Mouse (Mus musculus) forebrain, embryonic 10.5 days (tissue): Measurements from ENCODE around the gene Ccdc153. TPM values are rescaled to one million over a fixed set of nuclear protein-coding genes. Genes with fewer than 3 reads are reported as not detected.

Experiments
- DNase-seq: peaks from one replicate; pipeline ENCODE4 v3.0.0-alpha.2; 2017; ENCODE audit warnings: low spot score; ENCODE audit errors: extremely low spot score
- H3K27ac ChIP-seq: fragments of 300-500 bp; sonication (generic); 2 replicates; pipeline ENCODE4 v1.5.1; 2016; ENCODE audit warnings: mild to moderate bottlenecking
- H3K27me3 ChIP-seq: fragments of 300-500 bp; sonication (generic); 2 replicates; pipeline ENCODE4 v1.6.1; 2016; ENCODE audit warnings: mild to moderate bottlenecking; ENCODE audit not compliant: poor library complexity, severe bottlenecking
- H3K36me3 ChIP-seq: fragments of 300-500 bp; sonication (generic); replicated peaks from 2 replicates; pipeline ENCODE4 v1.6.1; 2016; ENCODE audit warnings: mild to moderate bottlenecking, moderate library complexity
- H3K4me1 ChIP-seq: fragments of 300-500 bp; sonication (generic); 2 replicates; pipeline ENCODE4 v1.6.1; 2016
- H3K4me3 ChIP-seq: fragments of 300-500 bp; sonication (generic); 2 replicates; pipeline ENCODE4 v1.5.1; 2016; ENCODE audit warnings: mild to moderate bottlenecking, moderate library complexity
- H3K9me3 ChIP-seq: fragments of 300-500 bp; sonication (generic); 2 replicates; pipeline ENCODE4 v1.6.1; 2016; ENCODE audit warnings: mild to moderate bottlenecking, moderate library complexity
- WGBS: fragments of 180-500 bp; shearing (Covaris S2); methylation state at CpG from one replicate; pipeline ENCODE4 v1.1.7; 2016; 5-methylcytosine and 5-hydroxymethylcytosine counted together
- polyA plus RNA-seq: library from polyadenylated mRNA; unstranded; fragments of >200 nt; fragmentation: Nextera tagmentation; extraction: Ambion mirVana; gene quantifications from 2 replicates; pipeline ENCODE4 v1.2.1, GENCODE M21; 2016

Gene Ccdc153
- polyA plus RNA-seq: not detected in 2 replicates

- H3K36me3 ChIP-seq: no peaks in the 10 kb centered on the region
- H3K4me3 ChIP-seq: no peak within 1 kb of the TSS
- no peaks in the 10 kb centered on the region for H3K9me3 ChIP-seq
- H3K27ac ChIP-seq: no peak within 1 kb of the TSS
- no peak for DNase-seq
- H3K4me1 ChIP-seq: peaks cover 10% of the 10 kb centered on the region
- WGBS: 64% methylated on average over 2 of the region's 2 CpGs
- no peaks in the 10 kb centered on the region for H3K27me3 ChIP-seq
Measured at GRCm38 (mm10) chr9:44240399-44240798, at the start of gene Ccdc153. Gene Ccdc153, plus strand, starts transcription at chr9:44240676.

GRCm38 (mm10) chr9:44191166-44191565, 49.3 kb upstream of the Ccdc153 start:
- Histone ChIP-seq H3K4me1 (no peaks in the 10 kb centered on the region), H3K36me3 (peaks cover 15% of the 10 kb centered on the region), H3K4me3 (no peak overlapping the region), H3K27ac (no peak overlapping the region), H3K27me3 (no peaks in the 10 kb centered on the region), H3K9me3 (no peaks in the 10 kb centered on the region)
- 84% methylated on average over 3 of the region's 3 CpGs for WGBS
- no peak for DNase-seq

GRCm38 (mm10) chr9:44192312-44192711, 48.2 kb upstream of the Ccdc153 start:
- no peak overlapping the region for H3K4me3 ChIP-seq
- no peaks in the 10 kb centered on the region for H3K4me1 ChIP-seq
- no peaks in the 10 kb centered on the region for H3K27me3 ChIP-seq
- H3K27ac ChIP-seq: no peak overlapping the region
- DNase-seq: no peak
- 91% methylated on average over 3 of the region's 3 CpGs for WGBS
- H3K9me3 ChIP-seq: no peaks in the 10 kb centered on the region
- H3K36me3 ChIP-seq: peaks cover 23% of the 10 kb centered on the region

- no peak for DNase-seq
- Histone ChIP-seq H3K4me3 (no peak overlapping the region), H3K4me1 (no peaks in the 10 kb centered on the region), H3K36me3 (peaks cover 28% of the 10 kb centered on the region), H3K27ac (no peak overlapping the region), H3K27me3 (no peaks in the 10 kb centered on the region), H3K9me3 (no peaks in the 10 kb centered on the region)
- 95% methylated on average over 5 of the region's 5 CpGs for WGBS
Measured at GRCm38 (mm10) chr9:44192794-44193193, 47.7 kb upstream of the Ccdc153 start.

- Histone ChIP-seq H3K4me1 (no peaks in the 10 kb centered on the region), H3K4me3 (no peak overlapping the region), H3K36me3 (peaks cover 40% of the 10 kb centered on the region), H3K27me3 (no peaks in the 10 kb centered on the region), H3K9me3 (no peaks in the 10 kb centered on the region), H3K27ac (no peak overlapping the region)
- WGBS: 91% methylated on average over 1 of the region's 1 CpGs
- no peak for DNase-seq
Measured at GRCm38 (mm10) chr9:44194000-44194399, 46.5 kb upstream of the Ccdc153 start.

- DNase-seq: no peak
- no peaks in the 10 kb centered on the region for H3K9me3 ChIP-seq
- no peaks in the 10 kb centered on the region for H3K27me3 ChIP-seq
- no peaks in the 10 kb centered on the region for H3K4me1 ChIP-seq
- 95% methylated on average over 4 of the region's 4 CpGs for WGBS
- H3K27ac ChIP-seq: no peak overlapping the region
- peaks cover 61% of the 10 kb centered on the region for H3K36me3 ChIP-seq
- H3K4me3 ChIP-seq: no peak overlapping the region
Measured at GRCm38 (mm10) chr9:44196354-44196753, 44.1 kb upstream of the Ccdc153 start.

GRCm38 (mm10) chr9:44199166-44199565, 41.3 kb upstream of the Ccdc153 start:
- no peak overlapping the region for H3K4me3 ChIP-seq
- H3K9me3 ChIP-seq: no peaks in the 10 kb centered on the region
- no peaks in the 10 kb centered on the region for H3K27me3 ChIP-seq
- H3K27ac ChIP-seq: no peak overlapping the region
- H3K4me1 ChIP-seq: no peaks in the 10 kb centered on the region
- 92% methylated on average over 3 of the region's 3 CpGs for WGBS
- peaks cover 66% of the 10 kb centered on the region for H3K36me3 ChIP-seq
- no peak for DNase-seq

GRCm38 (mm10) chr9:44199580-44199979, 40.9 kb upstream of the Ccdc153 start:
- no peak overlapping the region for H3K4me3 ChIP-seq
- H3K27me3 ChIP-seq: no peaks in the 10 kb centered on the region
- no peak for DNase-seq
- no peak overlapping the region for H3K27ac ChIP-seq
- peaks cover 69% of the 10 kb centered on the region for H3K36me3 ChIP-seq
- no peaks in the 10 kb centered on the region for H3K4me1 ChIP-seq
- H3K9me3 ChIP-seq: no peaks in the 10 kb centered on the region

GRCm38 (mm10) chr9:44200458-44200857, 40.0 kb upstream of the Ccdc153 start:
- 91% methylated on average over 3 of the region's 3 CpGs for WGBS
- no peak for DNase-seq
- Histone ChIP-seq H3K9me3 (no peaks in the 10 kb centered on the region), H3K27me3 (no peaks in the 10 kb centered on the region), H3K36me3 (peaks cover 64% of the 10 kb centered on the region), H3K27ac (no peak overlapping the region), H3K4me3 (no peak overlapping the region), H3K4me1 (no peaks in the 10 kb centered on the region)

- DNase-seq: no peak
- H3K27me3 ChIP-seq: no peaks in the 10 kb centered on the region
- peaks cover 8% of the 10 kb centered on the region; the same call in 1 of the 2 replicates for H3K9me3 ChIP-seq
- no peak overlapping the region for H3K4me3 ChIP-seq
- no peaks in the 10 kb centered on the region for H3K4me1 ChIP-seq
- 92% methylated on average over 2 of the region's 2 CpGs for WGBS
- H3K27ac ChIP-seq: no peak overlapping the region
- peaks cover 40% of the 10 kb centered on the region for H3K36me3 ChIP-seq
Measured at GRCm38 (mm10) chr9:44207840-44208239, 32.6 kb upstream of the Ccdc153 start.

GRCm38 (mm10) chr9:44209416-44209815, 31.1 kb upstream of the Ccdc153 start:
- Histone ChIP-seq H3K9me3 (peaks cover 8% of the 10 kb centered on the region; the same call in 1 of the 2 replicates), H3K27me3 (no peaks in the 10 kb centered on the region), H3K36me3 (peaks cover 51% of the 10 kb centered on the region), H3K4me1 (no peaks in the 10 kb centered on the region), H3K4me3 (no peak overlapping the region), H3K27ac (no peak overlapping the region)
- 98% methylated on average over 4 of the region's 4 CpGs for WGBS
- no peak for DNase-seq

- WGBS: 95% methylated on average over 4 of the region's 4 CpGs
- Histone ChIP-seq H3K9me3 (peaks cover 8% of the 10 kb centered on the region; the same call in 1 of the 2 replicates), H3K27ac (no peak overlapping the region), H3K4me1 (no peaks in the 10 kb centered on the region), H3K4me3 (no peak overlapping the region), H3K36me3 (peaks cover 43% of the 10 kb centered on the region), H3K27me3 (no peaks in the 10 kb centered on the region)
- DNase-seq: no peak
Measured at GRCm38 (mm10) chr9:44212406-44212805, 28.1 kb upstream of the Ccdc153 start.

GRCm38 (mm10) chr9:44213538-44213937, 26.9 kb upstream of the Ccdc153 start:
- H3K9me3 ChIP-seq: peaks cover 8% of the 10 kb centered on the region; the same call in 1 of the 2 replicates
- 96% methylated on average over 14 of the region's 14 CpGs for WGBS
- H3K27ac ChIP-seq: no peak overlapping the region
- H3K36me3 ChIP-seq: peaks cover 43% of the 10 kb centered on the region
- no peaks in the 10 kb centered on the region for H3K27me3 ChIP-seq
- no peak overlapping the region for H3K4me3 ChIP-seq
- no peaks in the 10 kb centered on the region for H3K4me1 ChIP-seq
- DNase-seq: no peak

GRCm38 (mm10) chr9:44225993-44226392, 14.5 kb upstream of the Ccdc153 start:
- Histone ChIP-seq H3K27me3 (no peaks in the 10 kb centered on the region), H3K4me3 (no peak overlapping the region), H3K36me3 (peaks cover 43% of the 10 kb centered on the region), H3K9me3 (peaks cover 2% of the 10 kb centered on the region; the same call in 1 of the 2 replicates), H3K27ac (no peak overlapping the region), H3K4me1 (peaks cover 5% of the 10 kb centered on the region; the same call in 1 of the 2 replicates)
- WGBS: 85% methylated on average over 6 of the region's 6 CpGs
- no peak for DNase-seq
